Mouse (Mus musculus): ENCODE measurements around the gene Lgr6. TPM values are rescaled to one million over a fixed set of nuclear protein-coding genes. Genes with fewer than 3 reads are reported as not detected.

Gene Lgr6
- polyA plus RNA-seq, 1 experiment from 2014 or later: 0.35 TPM

DNA sequence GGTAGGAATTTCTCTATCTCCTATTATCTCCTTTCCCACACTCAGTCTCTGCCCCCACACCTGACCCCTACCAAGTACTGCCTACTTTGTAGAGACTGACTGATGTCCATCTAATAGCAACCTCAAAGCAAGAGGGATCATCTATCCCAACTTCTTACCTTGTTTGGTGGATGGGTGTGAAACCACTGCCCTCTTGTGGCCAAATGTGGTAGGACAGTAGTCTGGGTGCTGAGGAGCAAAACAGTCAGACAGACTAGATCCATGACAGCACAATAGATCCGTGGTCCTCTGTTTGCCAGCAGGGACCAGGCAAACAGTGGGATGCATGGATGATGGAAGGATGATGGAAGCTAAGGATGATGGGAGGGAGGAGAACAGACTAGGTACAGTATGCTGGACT lies 31.4 kb upstream of the Lgr6 start:
- Histone ChIP-seq H3K4me2 (replicated peaks; ENCODE audit: low read depth) (no peak overlapping the region), H3K9ac (ENCODE audit: low read length) (no peak overlapping the region), H3K4me3 (ENCODE audit: low read depth, low read length) (no peak overlapping the region), H3K27me3 (ENCODE audit: control insufficient read depth, insufficient read depth, low read length) (no peaks in the 10 kb centered on the region), H3K9me3 (ENCODE audit: control insufficient read depth, low read length) (no peaks in the 10 kb centered on the region), H3K27ac (replicated peaks) (no peak overlapping the region), H3K4me1 (replicated peaks; ENCODE audit: control insufficient read depth, insufficient read depth) (no peaks in the 10 kb centered on the region), H3K36me3 (ENCODE audit: control insufficient read depth, insufficient read depth, low read length) (no peaks in the 10 kb centered on the region)
- TF ChIP-seq CTCF (IDR thresholded peaks at IDR 0.05; ENCODE audit: low read depth) (peak; percentile 100), EP300 (optimal IDR thresholded peaks at IDR 0.05) (no peak)
- WGBS: 0% methylated on average over 1 of the region's 1 CpGs
- ATAC-seq (ENCODE audit: low FRiP score, low TSS enrichment) (no peak), DNase-seq (ENCODE audit: low spot score) (peak; percentile 83)

DNA sequence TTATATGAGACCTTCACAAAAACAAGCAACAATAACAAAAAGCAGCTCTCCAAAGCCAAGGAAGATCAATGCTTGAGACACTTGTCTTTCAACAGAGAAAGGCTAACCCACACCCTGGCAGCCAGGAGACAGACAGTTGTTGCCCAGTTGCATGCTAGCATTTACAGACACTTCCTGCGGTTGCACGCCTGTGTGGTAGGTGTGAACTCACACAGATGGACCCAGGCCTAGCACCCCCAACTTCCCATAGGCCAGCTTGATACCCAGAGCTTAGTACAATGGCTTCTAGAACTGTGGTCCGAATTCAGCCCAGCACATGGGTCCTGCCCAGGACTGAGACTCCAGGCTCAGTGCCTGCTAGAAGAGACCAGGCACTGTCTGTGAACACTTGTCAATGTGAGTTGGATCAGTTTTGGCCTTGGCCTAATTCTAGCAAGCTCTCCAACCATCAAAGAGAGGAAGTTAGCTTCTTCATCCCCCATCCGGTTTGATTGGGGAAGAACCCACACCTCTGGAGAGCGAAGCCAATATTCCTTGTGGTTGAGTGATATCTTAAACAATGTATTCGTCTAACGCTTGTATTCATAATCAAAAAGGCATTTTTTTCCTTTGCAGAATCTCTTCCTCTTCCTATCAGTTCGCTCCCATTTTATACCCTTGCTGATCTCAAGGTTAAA lies 30.2 kb upstream of the Lgr6 start:
- Histone ChIP-seq H3K4me2 (replicated peaks; ENCODE audit: low read depth) (no peak overlapping the region), H3K4me1 (replicated peaks; ENCODE audit: control insufficient read depth, insufficient read depth) (no peaks in the 10 kb centered on the region), H3K27ac (replicated peaks) (no peak overlapping the region), H3K36me3 (ENCODE audit: control insufficient read depth, insufficient read depth, low read length) (no peaks in the 10 kb centered on the region), H3K9me3 (ENCODE audit: control insufficient read depth, low read length) (no peaks in the 10 kb centered on the region), H3K9ac (ENCODE audit: low read length) (no peak overlapping the region), H3K27me3 (ENCODE audit: control insufficient read depth, insufficient read depth, low read length) (no peaks in the 10 kb centered on the region), H3K4me3 (ENCODE audit: low read depth, low read length) (no peak overlapping the region)
- no peak for TF ChIP-seq EP300 (optimal IDR thresholded peaks at IDR 0.05)
- TF ChIP-seq CTCF (IDR thresholded peaks at IDR 0.05; ENCODE audit: low read depth): no peak
- WGBS: 90% methylated on average over 8 of the region's 8 CpGs
- DNase-seq (ENCODE audit: low spot score): no peak
- no peak for ATAC-seq (ENCODE audit: low FRiP score, low TSS enrichment)

DNA sequence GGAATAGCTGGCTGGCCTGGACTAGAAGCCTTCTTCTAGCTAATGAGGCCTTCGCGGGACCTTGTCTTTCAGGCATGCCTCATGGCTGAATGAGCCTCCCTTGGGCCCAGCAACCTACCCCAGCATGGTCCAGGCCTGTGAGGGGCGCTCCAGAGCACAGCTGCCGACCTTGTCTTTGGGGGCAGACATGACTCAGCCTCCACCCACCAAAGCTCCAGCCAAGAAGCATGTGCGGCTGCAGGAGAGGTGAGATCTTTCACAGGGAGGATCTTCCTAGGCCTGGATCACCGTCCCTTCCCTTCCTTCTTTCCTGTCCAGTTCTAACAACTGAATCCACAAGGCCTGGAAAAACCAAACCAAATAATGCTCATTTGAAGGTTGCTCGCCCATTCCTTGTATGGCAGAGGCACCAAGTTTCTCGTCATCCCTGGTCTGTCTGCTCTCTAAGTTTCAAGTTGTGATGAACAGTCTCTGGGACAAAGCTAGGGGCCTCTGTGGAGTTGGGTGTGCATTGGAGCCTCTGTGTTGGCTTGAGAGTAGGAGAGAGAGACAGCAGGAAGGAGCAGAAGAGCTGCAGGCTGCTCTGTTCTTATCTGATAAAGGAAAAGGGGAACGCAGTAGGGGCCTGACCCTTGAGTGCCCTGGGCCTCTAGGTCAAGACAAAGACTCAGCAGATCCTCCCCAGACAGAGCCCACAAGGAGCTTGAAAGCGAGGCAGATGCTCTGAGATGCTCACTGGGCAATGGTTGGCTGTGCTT lies 28.8 kb upstream of the Lgr6 start:
- DNase-seq (ENCODE audit: low spot score) (no peak), ATAC-seq (ENCODE audit: low FRiP score, low TSS enrichment) (no peak)
- H3K4me1 ChIP-seq (replicated peaks; ENCODE audit: control insufficient read depth, insufficient read depth): no peaks in the 10 kb centered on the region
- WGBS: 75% methylated on average over 10 of the region's 10 CpGs
- peak overlapping the region; percentile 27 for H3K9ac ChIP-seq (ENCODE audit: low read length)
- no peaks in the 10 kb centered on the region for H3K9me3 ChIP-seq (ENCODE audit: control insufficient read depth, low read length)
- H3K36me3 ChIP-seq (ENCODE audit: control insufficient read depth, insufficient read depth, low read length): no peaks in the 10 kb centered on the region
- no peak overlapping the region for H3K4me2 ChIP-seq (replicated peaks; ENCODE audit: low read depth)
- no peak overlapping the region for H3K27ac ChIP-seq (replicated peaks)
- no peak for TF ChIP-seq CTCF (IDR thresholded peaks at IDR 0.05; ENCODE audit: low read depth)
- no peak for TF ChIP-seq EP300 (optimal IDR thresholded peaks at IDR 0.05)
- H3K27me3 ChIP-seq (ENCODE audit: control insufficient read depth, insufficient read depth, low read length): no peaks in the 10 kb centered on the region
- no peak overlapping the region for H3K4me3 ChIP-seq (ENCODE audit: low read depth, low read length)

DNA sequence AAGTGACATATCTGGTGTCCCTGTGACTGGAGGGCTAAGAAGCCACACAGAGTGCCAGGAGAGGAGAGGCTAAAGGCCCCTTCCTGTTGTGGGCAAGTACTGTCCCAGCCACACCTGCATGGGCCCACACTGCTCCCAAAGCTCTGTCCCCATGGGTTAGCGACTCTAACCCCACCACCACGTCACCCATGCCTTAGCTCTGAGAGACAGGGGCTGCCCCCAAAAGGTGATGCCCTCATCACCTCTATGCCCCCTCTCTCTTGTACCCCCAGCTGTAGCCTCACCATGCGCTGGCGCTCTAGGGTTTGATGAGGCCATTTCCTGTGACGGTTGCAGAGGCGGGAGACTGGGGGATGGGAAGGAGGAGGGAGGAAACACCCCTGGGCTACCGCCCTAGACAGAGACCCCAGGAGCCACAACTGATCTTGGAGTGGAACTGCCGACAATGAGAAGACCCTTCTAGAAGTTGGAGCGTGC lies 27.9 kb upstream of the Lgr6 start:
- no peak for DNase-seq (ENCODE audit: low spot score)
- Histone ChIP-seq H3K4me2 (replicated peaks; ENCODE audit: low read depth) (no peak overlapping the region), H3K27ac (replicated peaks) (no peak overlapping the region), H3K4me3 (ENCODE audit: low read depth, low read length) (no peak overlapping the region), H3K27me3 (ENCODE audit: control insufficient read depth, insufficient read depth, low read length) (no peaks in the 10 kb centered on the region), H3K4me1 (replicated peaks; ENCODE audit: control insufficient read depth, insufficient read depth) (no peaks in the 10 kb centered on the region), H3K36me3 (ENCODE audit: control insufficient read depth, insufficient read depth, low read length) (no peaks in the 10 kb centered on the region), H3K9me3 (ENCODE audit: control insufficient read depth, low read length) (no peaks in the 10 kb centered on the region), H3K9ac (ENCODE audit: low read length) (no peak overlapping the region)
- ATAC-seq (ENCODE audit: low FRiP score, low TSS enrichment): no peak
- no peak for TF ChIP-seq CTCF (IDR thresholded peaks at IDR 0.05; ENCODE audit: low read depth)
- no peak for TF ChIP-seq EP300 (optimal IDR thresholded peaks at IDR 0.05)
- 88% methylated on average over 9 of the region's 9 CpGs for WGBS

DNA sequence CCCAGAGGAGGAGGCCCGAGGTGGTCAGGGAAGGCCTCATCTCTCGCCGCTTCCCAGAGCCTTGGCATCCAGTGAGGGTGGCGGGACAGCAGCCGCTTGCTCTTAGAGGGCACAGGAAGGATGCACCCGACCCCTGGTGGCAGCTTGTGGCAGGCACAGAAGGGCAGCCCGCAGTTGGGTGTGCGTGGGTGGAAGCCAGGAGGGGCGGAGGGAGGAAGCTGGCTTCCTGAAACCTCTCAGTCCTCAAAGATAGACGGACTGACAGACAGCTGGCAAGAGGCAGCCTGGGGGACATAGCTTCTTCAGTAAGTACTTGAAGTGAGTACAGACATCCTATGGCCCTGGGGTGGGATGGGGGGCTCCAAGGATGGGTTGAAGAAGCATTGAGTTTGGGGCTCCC lies 27.4 kb upstream of the Lgr6 start, which contains the start of gene Ptpn7:
Gene Ptpn7, plus strand, starts transcription at position 228 of the 400 bp plus-strand sequence.
- H3K4me1 ChIP-seq (replicated peaks; ENCODE audit: control insufficient read depth, insufficient read depth): no peaks in the 10 kb centered on the region

DNA sequence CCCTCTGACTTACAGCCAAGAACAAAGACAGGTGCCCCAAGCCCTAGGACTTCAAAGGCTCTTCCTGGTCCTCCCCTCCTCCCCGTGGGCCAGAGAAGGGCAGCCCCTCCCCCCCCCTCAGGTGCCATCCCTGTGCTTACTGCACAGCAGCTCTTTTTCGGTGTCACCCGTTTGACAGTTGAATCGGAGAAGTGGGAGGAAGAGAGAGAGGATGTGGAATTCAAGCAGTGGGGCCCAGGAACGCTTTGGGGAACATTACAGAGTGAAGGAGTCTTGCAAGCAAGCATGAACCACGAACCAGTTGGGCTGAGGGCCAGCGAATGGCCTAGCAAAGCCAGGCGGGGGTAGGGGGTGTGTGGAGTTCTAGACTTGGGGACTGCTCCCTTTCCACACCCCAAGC lies 26.5 kb upstream of the Lgr6 start:
- 50% methylated on average over 8 of the region's 8 CpGs for WGBS
- Histone ChIP-seq H3K4me1 (replicated peaks; ENCODE audit: control insufficient read depth, insufficient read depth) (no peaks in the 10 kb centered on the region), H3K9me3 (ENCODE audit: control insufficient read depth, low read length) (no peaks in the 10 kb centered on the region), H3K4me3 (ENCODE audit: low read depth, low read length) (no peak overlapping the region), H3K27me3 (ENCODE audit: control insufficient read depth, insufficient read depth, low read length) (no peaks in the 10 kb centered on the region), H3K36me3 (ENCODE audit: control insufficient read depth, insufficient read depth, low read length) (no peaks in the 10 kb centered on the region), H3K9ac (ENCODE audit: low read length) (no peak overlapping the region), H3K4me2 (replicated peaks; ENCODE audit: low read depth) (no peak overlapping the region), H3K27ac (replicated peaks) (no peak overlapping the region)
- TF ChIP-seq CTCF (IDR thresholded peaks at IDR 0.05; ENCODE audit: low read depth) (no peak), EP300 (optimal IDR thresholded peaks at IDR 0.05) (no peak)
- DNase-seq (ENCODE audit: low spot score): no peak
- no peak for ATAC-seq (ENCODE audit: low FRiP score, low TSS enrichment)

More for the DNA sequence above, 27.4 kb upstream of the Lgr6 start, which contains the start of gene Ptpn7:
- TF ChIP-seq CTCF (IDR thresholded peaks at IDR 0.05; ENCODE audit: low read depth): peak; percentile 83
- no peak for TF ChIP-seq EP300 (optimal IDR thresholded peaks at IDR 0.05)
- no peaks in the 10 kb centered on the region for H3K9me3 ChIP-seq (ENCODE audit: control insufficient read depth, low read length)
- no peak within 1 kb of the TSS for H3K4me2 ChIP-seq (replicated peaks; ENCODE audit: low read depth)
- H3K9ac ChIP-seq (ENCODE audit: low read length): no peak within 1 kb of the TSS
- H3K4me3 ChIP-seq (ENCODE audit: low read depth, low read length): no peak within 1 kb of the TSS
- ATAC-seq (ENCODE audit: low FRiP score, low TSS enrichment) (peak; percentile 52; the same call in 1 of the 2 replicates), DNase-seq (ENCODE audit: low spot score) (peak; percentile 79)
- WGBS: 36% methylated on average over 10 of the region's 10 CpGs
- H3K27me3 ChIP-seq (ENCODE audit: control insufficient read depth, insufficient read depth, low read length): no peaks in the 10 kb centered on the region
- no peaks in the 10 kb centered on the region for H3K36me3 ChIP-seq (ENCODE audit: control insufficient read depth, insufficient read depth, low read length)
- H3K27ac ChIP-seq (replicated peaks): no peak within 1 kb of the TSS
